Mouse (Mus musculus) myocyte (in vitro differentiated cells): ENCODE measurements around the gene Nkiras2. TPM values are rescaled to one million over a fixed set of nuclear protein-coding genes. Genes with fewer than 3 reads are reported as not detected.
"Not testable (repeated sequence)": the region's sequence is repeated elsewhere in the genome, so short reads cannot be mapped to it uniquely, and the experiment has no call there.

Experiments
- H3K27me3 ChIP-seq: one replicate; pipeline ENCODE4 v1.6.1; 2011; ENCODE audit not compliant: control insufficient read depth, insufficient read depth, insufficient read length
- H3K36me3 ChIP-seq: one replicate; pipeline ENCODE4 v1.6.1; 2011; ENCODE audit not compliant: control insufficient read depth, insufficient read depth
- H3K4me2 ChIP-seq: one replicate; pipeline ENCODE4 v1.6.1; 2011; ENCODE audit warnings: low read depth, control low read depth
- H3K4me3 ChIP-seq: one replicate; pipeline ENCODE4 v1.5.1; 2011; ENCODE audit warnings: mild to moderate bottlenecking, control low read depth, moderate library complexity
- H3K79me2 ChIP-seq: one replicate; pipeline ENCODE4 v1.6.1; 2011; ENCODE audit not compliant: control insufficient read depth, insufficient read depth
- H3ac ChIP-seq: one replicate; pipeline ENCODE4 v1.6.1; 2011; ENCODE audit not compliant: control insufficient read depth, insufficient read length
- CEBPB ChIP-seq: IDR thresholded peaks from 2 replicates; pipeline ENCODE4 v1.6.1; 2011; ENCODE audit warnings: mild to moderate bottlenecking, moderate library complexity; ENCODE audit not compliant: poor library complexity, insufficient read depth, severe bottlenecking
- E2F4 ChIP-seq: IDR thresholded peaks from one replicate; pipeline ENCODE4 v1.6.1; 2011; ENCODE audit warnings: mild to moderate bottlenecking, control low read depth, moderate library complexity; ENCODE audit not compliant: insufficient read depth
- MAX ChIP-seq: IDR thresholded peaks from one replicate; pipeline ENCODE4 v1.6.1; 2011; ENCODE audit warnings: low read depth, mild to moderate bottlenecking, control low read depth
- MYOD1 ChIP-seq, 3 experiments: IDR thresholded peaks; one replicate each; pipeline ENCODE4 v1.6.1; 2011; ENCODE audit warnings: control low read depth in 2 of 3, low read depth in 2 of 3, mild to moderate bottlenecking in 2 of 3, moderate library complexity in 1 of 3; ENCODE audit not compliant: insufficient read length in 2 of 3, control insufficient read depth in 1 of 3
- MYOG ChIP-seq, 3 experiments: IDR thresholded peaks; one replicate each; pipeline ENCODE4 v1.6.1; 2011; ENCODE audit warnings: control low read depth in 2 of 3, low read depth in 2 of 3, mild to moderate bottlenecking in 2 of 3; ENCODE audit not compliant: insufficient read length in 2 of 3, control insufficient read depth in 1 of 3, insufficient read depth in 1 of 3
- POLR2A ChIP-seq: IDR thresholded peaks from one replicate; pipeline ENCODE4 v1.6.1; 2011; ENCODE audit warnings: low read depth, mild to moderate bottlenecking, control low read depth, moderate library complexity; ENCODE audit not compliant: insufficient read length
- POLR2AphosphoS2 ChIP-seq: IDR thresholded peaks from one replicate; pipeline ENCODE4 v1.6.1; 2011; ENCODE audit warnings: low read depth, control low read depth; ENCODE audit not compliant: insufficient read length
- REST ChIP-seq: IDR thresholded peaks from one replicate; pipeline ENCODE4 v1.6.1; 2011; ENCODE audit warnings: mild to moderate bottlenecking, control low read depth, moderate library complexity; ENCODE audit not compliant: insufficient read depth, insufficient read length
- SRF ChIP-seq: IDR thresholded peaks from one replicate; pipeline ENCODE4 v1.6.1; 2011; ENCODE audit warnings: low read depth; ENCODE audit not compliant: control insufficient read depth, insufficient read length
- TCF12 ChIP-seq: IDR thresholded peaks from one replicate; pipeline ENCODE4 v1.6.1; 2011; ENCODE audit warnings: mild to moderate bottlenecking, control low read depth; ENCODE audit not compliant: poor library complexity, insufficient read depth, severe bottlenecking
- TCF3 ChIP-seq: IDR thresholded peaks from one replicate; pipeline ENCODE4 v1.6.1; 2011; ENCODE audit warnings: low read depth, control low read depth; ENCODE audit not compliant: insufficient read length
- USF1 ChIP-seq: IDR thresholded peaks from one replicate; pipeline ENCODE4 v1.6.1; 2011; ENCODE audit warnings: low read depth, mild to moderate bottlenecking, control low read depth, moderate library complexity
- polyA plus RNA-seq: library from polyadenylated mRNA; unstranded; fragments of >200 nt; fragmentation: generic; extraction: Trizol; gene quantifications from one replicate; pipeline ENCODE4 v1.2.1, GENCODE M21; 2012; ENCODE audit warnings: missing spikeins

The Nkiras2 gene
- polyA plus RNA-seq, 1 experiment, result 130 TPM

DNA sequence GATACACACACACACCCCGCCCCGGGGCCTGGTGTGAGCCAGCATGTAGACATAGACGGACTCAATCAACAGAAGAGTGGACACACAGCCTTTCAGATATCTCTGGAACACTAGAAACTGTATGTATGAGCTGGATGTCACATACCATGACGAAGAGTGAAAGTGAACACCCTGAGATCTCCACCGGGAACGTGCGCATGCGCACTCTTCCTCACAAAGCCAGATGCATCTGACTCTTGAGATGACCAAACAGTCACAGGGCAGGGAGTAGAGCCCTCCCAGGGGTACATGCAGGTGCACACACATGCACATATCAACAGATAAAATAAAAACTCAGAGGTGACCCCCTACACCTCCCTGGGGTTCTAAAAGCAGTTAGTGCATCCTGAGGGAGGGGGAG lies 29.4 kb downstream of the Nkiras2 start:
- Histone ChIP-seq H3K36me3 (no peaks in the 10 kb centered on the region), H3ac (no peak overlapping the region), H3K27me3 (peaks cover 42% of the 10 kb centered on the region), H3K79me2 (no peaks in the 10 kb centered on the region), H3K4me2 (no peak overlapping the region), H3K4me3 (no peak overlapping the region)
- TF ChIP-seq TCF3, result no peak
- no peak for TF ChIP-seq POLR2AphosphoS2
- TF ChIP-seq MYOD1 (IDR thresholded peaks at IDR 0.05; ENCODE audit: control insufficient read depth in 1 of 3, insufficient read length in 2 of 3, low read depth in 2 of 3), result no peak
- no peak for TF ChIP-seq MYOG (IDR thresholded peaks at IDR 0.05; ENCODE audit: control insufficient read depth in 1 of 3, insufficient read depth in 1 of 3, insufficient read length in 2 of 3, low read depth in 2 of 3)
- TF ChIP-seq MAX, result no peak
- TF ChIP-seq POLR2A, result no peak
- TF ChIP-seq SRF, result no peak
- no peak for TF ChIP-seq CEBPB
- TF ChIP-seq E2F4, result no peak
- TF ChIP-seq TCF12, result no peak
- TF ChIP-seq REST, result no peak
- no peak for TF ChIP-seq USF1

DNA sequence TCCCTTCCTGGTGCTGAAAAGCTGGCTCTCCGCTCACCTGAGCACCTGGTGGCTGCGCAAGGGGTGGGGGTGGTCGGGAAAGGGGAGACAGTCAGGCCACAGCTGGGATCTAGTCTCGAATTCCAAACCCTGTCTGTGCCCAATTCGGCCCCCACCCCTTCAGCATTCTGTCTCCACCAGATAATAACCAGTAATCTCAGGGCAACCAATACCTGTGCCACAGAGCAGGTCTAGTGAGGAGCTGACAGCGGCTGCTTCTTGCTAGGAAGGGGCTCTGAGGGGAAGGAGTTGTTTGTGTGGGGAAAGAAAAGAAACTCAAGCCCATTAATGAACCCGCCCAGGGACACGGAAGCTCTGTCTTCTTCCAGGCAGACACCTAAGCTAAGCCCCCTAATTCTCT lies 32.2 kb downstream of the Nkiras2 start:
- TF ChIP-seq USF1, result no peak
- no peak for TF ChIP-seq E2F4
- TF ChIP-seq TCF12, result no peak
- no peak for TF ChIP-seq TCF3
- no peak for TF ChIP-seq POLR2A
- TF ChIP-seq POLR2AphosphoS2, result no peak
- TF ChIP-seq MYOG (IDR thresholded peaks at IDR 0.05; ENCODE audit: control insufficient read depth in 1 of 3, insufficient read depth in 1 of 3, insufficient read length in 2 of 3, low read depth in 2 of 3), result no peak
- TF ChIP-seq SRF, result no peak
- TF ChIP-seq MAX, result no peak
- Histone ChIP-seq H3ac (no peak overlapping the region), H3K79me2 (no peaks in the 10 kb centered on the region), H3K36me3 (no peaks in the 10 kb centered on the region), H3K4me2 (no peak overlapping the region), H3K4me3 (no peak overlapping the region), H3K27me3 (peaks cover 26% of the 10 kb centered on the region)

DNA sequence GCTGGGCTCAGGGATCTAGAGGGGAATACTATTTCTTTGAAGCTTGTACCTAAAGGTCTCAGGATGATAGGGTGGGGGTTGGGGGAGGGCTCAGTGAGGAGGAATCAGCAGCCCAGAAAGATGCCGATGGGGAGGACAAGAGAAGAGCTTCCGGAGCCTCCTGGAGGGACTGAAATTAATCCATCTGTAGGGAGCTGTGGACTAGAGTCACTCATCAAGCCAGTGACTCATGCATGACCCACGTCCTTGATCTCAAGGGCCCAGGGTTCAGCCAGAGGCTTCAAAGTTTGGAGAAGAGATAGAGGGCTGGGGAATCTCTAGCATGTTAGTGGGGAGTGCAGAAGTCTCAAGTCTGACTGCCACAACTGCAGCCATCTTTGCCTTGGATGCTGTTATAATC lies 32.7 kb downstream of the Nkiras2 start:
- no peak for TF ChIP-seq SRF
- no peak for TF ChIP-seq MYOD1 (IDR thresholded peaks at IDR 0.05; ENCODE audit: control insufficient read depth in 1 of 3, insufficient read length in 2 of 3, low read depth in 2 of 3)
- no peak for TF ChIP-seq REST
- Histone ChIP-seq H3K36me3 (no peaks in the 10 kb centered on the region), H3K4me3 (no peak overlapping the region), H3K27me3 (peaks cover 26% of the 10 kb centered on the region), H3K79me2 (no peaks in the 10 kb centered on the region), H3K4me2 (no peak overlapping the region), H3ac (no peak overlapping the region)

DNA sequence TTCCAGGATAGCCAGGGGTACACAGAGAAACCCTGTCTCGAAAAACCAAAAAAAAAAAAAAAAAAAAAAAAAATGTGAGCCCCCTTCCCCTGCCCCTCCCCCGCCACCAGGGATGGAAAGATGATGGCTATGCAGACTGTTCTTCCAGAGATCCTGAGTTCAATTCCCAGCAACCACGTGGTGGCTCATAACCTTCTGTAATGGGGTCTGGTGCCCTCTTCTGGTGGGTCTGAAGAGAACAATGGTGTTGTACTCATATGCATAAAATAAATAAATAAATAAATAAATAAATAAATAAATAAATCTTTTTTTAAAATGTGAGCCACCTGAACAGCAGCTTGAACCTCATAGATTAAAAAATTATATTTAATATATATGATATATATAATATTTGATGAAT lies 36.5 kb downstream of the Nkiras2 start:
- H3K79me2 ChIP-seq, H3K36me3 ChIP-seq, H3ac ChIP-seq, H3K4me2 ChIP-seq, H3K4me3 ChIP-seq: not testable (repeated sequence)
- H3K27me3 ChIP-seq, result peaks cover 16% of the 10 kb centered on the region

DNA sequence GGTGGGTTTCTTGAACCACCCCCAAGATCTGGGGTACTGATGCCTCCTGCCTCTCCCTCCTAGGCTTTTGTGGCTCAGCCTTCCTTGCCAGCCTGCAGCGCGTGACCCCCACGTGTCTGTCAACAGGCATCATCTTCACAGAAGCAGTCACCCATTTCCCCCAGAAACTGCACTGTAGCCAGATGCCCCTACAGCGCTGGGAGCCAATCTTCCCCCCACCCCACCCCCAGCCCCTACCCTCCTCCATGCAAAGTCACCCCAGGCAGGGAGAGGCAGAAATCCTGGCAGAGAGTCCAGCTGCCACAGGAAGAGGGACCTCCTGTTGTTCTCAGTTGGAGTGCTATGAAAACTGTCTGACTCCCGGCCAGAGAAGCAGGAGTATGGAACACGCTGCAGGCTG lies 37.4 kb downstream of the Nkiras2 start:
- Histone ChIP-seq H3K4me2 (no peak overlapping the region), H3K36me3 (no peaks in the 10 kb centered on the region), H3K4me3 (no peak overlapping the region), H3ac (no peak overlapping the region), H3K27me3 (peaks cover 12% of the 10 kb centered on the region), H3K79me2 (no peaks in the 10 kb centered on the region)
- TF ChIP-seq SRF (no peak), MAX (no peak), USF1 (no peak), REST (no peak), E2F4 (no peak), MYOD1 (IDR thresholded peaks at IDR 0.05; ENCODE audit: control insufficient read depth in 1 of 3, insufficient read length in 2 of 3, low read depth in 2 of 3) (no peak), POLR2A (no peak), POLR2AphosphoS2 (no peak)

DNA sequence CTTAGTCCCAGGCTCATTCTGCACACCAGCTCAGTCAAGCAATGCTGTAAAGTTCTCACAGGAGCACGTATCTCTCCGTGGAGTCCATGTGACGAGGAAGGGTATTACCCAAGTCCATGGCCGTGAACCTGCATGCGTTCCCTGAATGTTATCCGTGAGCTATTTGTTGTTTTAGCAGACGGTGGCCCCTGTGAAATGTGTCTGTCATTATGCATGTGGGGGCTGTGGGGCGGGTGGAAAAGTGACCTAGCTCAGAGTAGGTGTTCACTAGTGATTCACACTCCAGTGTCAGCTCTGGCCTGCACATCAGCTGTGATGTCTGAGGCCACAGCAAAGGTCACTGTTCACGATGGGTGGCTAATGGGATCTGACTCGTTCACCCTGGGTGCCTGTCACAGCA lies 40.8 kb downstream of the Nkiras2 start:
- Histone ChIP-seq H3K4me3 (no peak overlapping the region), H3K27me3 (peaks cover 12% of the 10 kb centered on the region), H3K79me2 (no peaks in the 10 kb centered on the region), H3K36me3 (no peaks in the 10 kb centered on the region), H3ac (no peak overlapping the region), H3K4me2 (no peak overlapping the region)
- no peak for TF ChIP-seq TCF3
- no peak for TF ChIP-seq REST
- no peak for TF ChIP-seq MAX
- TF ChIP-seq POLR2AphosphoS2, result no peak
- no peak for TF ChIP-seq CEBPB
- no peak for TF ChIP-seq MYOG (IDR thresholded peaks at IDR 0.05; ENCODE audit: control insufficient read depth in 1 of 3, insufficient read depth in 1 of 3, insufficient read length in 2 of 3, low read depth in 2 of 3)
- TF ChIP-seq USF1, result no peak
- TF ChIP-seq TCF12, result no peak
- TF ChIP-seq E2F4, result no peak
- no peak for TF ChIP-seq MYOD1 (IDR thresholded peaks at IDR 0.05; ENCODE audit: control insufficient read depth in 1 of 3, insufficient read length in 2 of 3, low read depth in 2 of 3)
